Mouse (Mus musculus): Measurements from ENCODE around the gene Gm17660. TPM values are rescaled to one million over a fixed set of nuclear protein-coding genes. Genes with fewer than 3 reads are reported as not detected.

Gene Gm17660
- total and polyA plus RNA-seq, 2 experiments from 2014 or later = 1.1 TPM; not detected in 1

DNA sequence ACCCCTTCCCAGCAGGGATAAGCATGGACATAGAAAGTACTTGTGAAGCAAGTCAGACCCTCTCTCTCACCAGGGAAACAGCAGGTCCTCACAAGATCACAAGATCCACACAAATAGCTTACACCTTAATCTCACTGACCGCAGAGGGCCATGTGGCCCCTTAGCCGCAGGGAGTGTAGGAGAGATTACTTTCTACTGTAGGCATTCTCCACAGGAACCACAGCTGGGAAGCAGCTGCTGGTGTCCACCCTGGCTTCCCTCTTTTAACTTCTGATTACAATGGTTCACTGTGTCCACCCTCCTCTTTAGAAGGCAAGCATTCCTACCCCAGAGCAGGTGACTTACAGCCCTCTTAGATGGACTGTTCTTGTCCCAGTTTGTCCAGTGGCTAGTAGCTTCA lies 33.7 kb downstream of the Gm17660 start:
- 55% methylated on average over 2 of the region's 2 CpGs for WGBS
- Histone ChIP-seq H3K4me3 (ENCODE audit: low read depth, low read length) (no peak overlapping the region), H3K9me3 (ENCODE audit: low read length) (no peaks in the 10 kb centered on the region), H3K9ac (no peak overlapping the region), H3K27ac (ENCODE audit: low read depth, low read length) (no peak overlapping the region), H3K36me3 (ENCODE audit: insufficient read depth) (no peaks in the 10 kb centered on the region), H3K27me3 (ENCODE audit: insufficient read depth, low read length) (no peaks in the 10 kb centered on the region), H3K4me2 (ENCODE audit: low read depth) (no peak overlapping the region), H3K4me1 (ENCODE audit: insufficient read depth) (peaks cover 10% of the 10 kb centered on the region)
- ATAC-seq = no peak
- TF ChIP-seq CTCF (IDR thresholded peaks at IDR 0.05; ENCODE audit: low read depth) = no peak
- no peak for DNase-seq

DNA sequence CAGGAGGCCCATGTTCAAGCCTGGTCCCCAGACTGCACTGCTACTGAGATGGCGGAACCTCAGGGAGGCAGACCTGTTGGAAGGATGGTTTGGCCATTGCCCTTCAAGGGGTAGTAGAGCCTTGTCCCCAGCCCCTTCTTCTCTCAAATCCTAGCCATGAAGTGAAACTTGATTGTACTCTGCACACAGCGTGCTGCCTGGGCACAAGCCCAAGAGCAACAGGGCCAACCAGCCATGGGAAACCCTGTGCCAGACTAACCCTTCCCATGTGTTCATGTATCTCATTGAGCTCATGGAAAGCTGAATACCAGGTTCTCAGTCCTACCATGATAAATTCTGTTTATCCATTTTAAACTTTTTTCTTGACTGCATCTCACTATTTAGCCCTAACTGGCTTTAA lies 34.5 kb downstream of the Gm17660 start:
- H3K27me3 ChIP-seq (ENCODE audit: insufficient read depth, low read length) = no peaks in the 10 kb centered on the region
- DNase-seq = no peak
- H3K4me3 ChIP-seq (ENCODE audit: low read depth, low read length) = no peak overlapping the region
- H3K4me2 ChIP-seq (ENCODE audit: low read depth) = no peak overlapping the region
- no peak overlapping the region for H3K9ac ChIP-seq
- no peak for TF ChIP-seq CTCF (IDR thresholded peaks at IDR 0.05; ENCODE audit: low read depth)
- H3K36me3 ChIP-seq (ENCODE audit: insufficient read depth) = no peaks in the 10 kb centered on the region
- no peak overlapping the region for H3K27ac ChIP-seq (ENCODE audit: low read depth, low read length)
- ATAC-seq = no peak
- H3K4me1 ChIP-seq (ENCODE audit: insufficient read depth) = peaks cover 4% of the 10 kb centered on the region
- WGBS = 80% methylated on average over 2 of the region's 2 CpGs
- H3K9me3 ChIP-seq (ENCODE audit: low read length) = no peaks in the 10 kb centered on the region

DNA sequence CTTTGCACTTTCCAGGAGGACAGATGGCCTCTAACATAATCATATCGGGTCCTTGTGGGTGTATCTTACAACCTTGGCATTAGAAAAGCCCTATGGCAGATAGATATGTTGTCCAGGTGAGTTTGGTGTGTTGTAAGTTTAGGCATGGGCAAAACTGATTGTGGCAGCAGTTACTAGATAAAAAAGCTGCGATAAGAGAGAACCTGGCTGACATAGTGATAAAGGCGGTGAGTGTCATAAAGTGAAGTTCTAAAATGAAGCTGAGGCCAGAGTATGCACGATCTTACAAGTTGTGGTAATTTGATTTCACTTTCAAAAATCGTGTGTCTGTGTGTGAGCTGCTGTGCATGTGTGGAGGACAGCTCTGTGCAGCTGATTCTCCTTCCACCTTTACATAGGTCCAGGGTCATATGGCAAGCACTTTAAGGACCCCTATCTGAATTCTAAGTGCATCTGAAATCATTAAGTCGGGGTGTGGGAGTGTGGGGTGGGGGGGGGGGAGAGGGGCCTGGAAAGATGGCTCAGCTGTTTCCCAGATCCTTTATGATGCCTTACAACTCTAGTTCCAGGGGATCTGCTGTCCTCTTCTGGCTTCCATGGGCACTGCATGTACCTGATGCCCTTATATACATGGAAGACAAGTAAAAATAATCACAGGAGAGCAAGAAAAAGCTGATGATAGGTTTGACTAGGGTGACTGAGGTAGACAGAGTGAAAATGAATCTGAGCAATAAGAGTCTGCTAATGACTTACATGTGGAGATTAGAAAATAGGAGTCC lies 38.1 kb downstream of the Gm17660 start:
- Histone ChIP-seq H3K4me2 (ENCODE audit: low read depth) (no peak overlapping the region), H3K27ac (ENCODE audit: low read depth, low read length) (no peak overlapping the region), H3K9ac (no peak overlapping the region), H3K4me1 (ENCODE audit: insufficient read depth) (no peaks in the 10 kb centered on the region), H3K36me3 (ENCODE audit: insufficient read depth) (no peaks in the 10 kb centered on the region), H3K27me3 (ENCODE audit: insufficient read depth, low read length) (no peaks in the 10 kb centered on the region), H3K9me3 (ENCODE audit: low read length) (no peaks in the 10 kb centered on the region), H3K4me3 (ENCODE audit: low read depth, low read length) (no peak overlapping the region)
- TF ChIP-seq CTCF (IDR thresholded peaks at IDR 0.05; ENCODE audit: low read depth) = peak; percentile 76
- ATAC-seq (peak; percentile 55), DNase-seq (peak; percentile 41)
- WGBS = 73% methylated on average over 6 of the region's 6 CpGs

DNA sequence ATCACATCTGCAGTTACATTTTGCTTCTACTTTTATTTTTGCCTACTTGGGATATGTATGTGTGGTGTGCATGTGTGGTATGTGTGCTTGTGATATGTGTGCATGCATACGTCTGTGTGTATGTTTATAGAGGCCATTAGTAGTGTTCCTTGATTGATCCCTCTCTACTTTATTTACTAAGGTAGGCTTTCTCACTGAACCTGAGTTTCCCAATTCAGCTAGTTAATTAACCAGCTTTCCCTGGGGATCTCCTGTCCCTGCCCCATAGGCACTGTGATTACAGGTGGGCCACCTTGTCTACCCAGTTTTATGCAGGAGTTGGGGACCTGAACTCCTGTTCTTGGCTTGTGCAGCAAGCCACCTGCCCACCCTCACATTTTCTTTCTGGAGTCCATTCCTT lies 40.7 kb downstream of the Gm17660 start:
- Histone ChIP-seq H3K9me3 (ENCODE audit: low read length) (no peaks in the 10 kb centered on the region), H3K27me3 (ENCODE audit: insufficient read depth, low read length) (no peaks in the 10 kb centered on the region), H3K4me1 (ENCODE audit: insufficient read depth) (no peaks in the 10 kb centered on the region), H3K9ac (no peak overlapping the region), H3K4me3 (ENCODE audit: low read depth, low read length) (no peak overlapping the region), H3K36me3 (ENCODE audit: insufficient read depth) (no peaks in the 10 kb centered on the region), H3K27ac (ENCODE audit: low read depth, low read length) (no peak overlapping the region), H3K4me2 (ENCODE audit: low read depth) (no peak overlapping the region)
- ATAC-seq = no peak
- no peak for DNase-seq
- no peak for TF ChIP-seq CTCF (IDR thresholded peaks at IDR 0.05; ENCODE audit: low read depth)
- WGBS = 85% methylated on average over 1 of the region's 1 CpGs

DNA sequence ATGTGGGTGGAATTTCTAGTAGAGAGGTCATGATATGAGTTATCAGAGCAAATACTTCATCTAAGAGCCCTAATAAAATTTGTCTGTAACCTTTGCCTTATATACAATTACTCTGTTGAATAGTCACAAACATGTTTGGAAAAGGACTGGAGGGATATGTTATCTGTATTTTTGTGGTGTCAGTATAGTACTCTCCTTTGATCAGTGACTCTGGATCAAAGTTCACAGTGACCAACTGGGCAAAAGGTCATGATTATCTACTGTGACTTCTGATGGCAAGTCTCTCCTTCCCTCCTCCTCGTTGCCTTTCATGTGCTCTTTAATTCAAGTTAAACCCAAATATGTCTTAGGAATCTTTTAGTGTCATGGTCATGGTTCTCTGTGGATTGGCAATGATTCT lies 41.6 kb downstream of the Gm17660 start:
- 77% methylated on average over 1 of the region's 1 CpGs for WGBS
- no peak for DNase-seq
- no peak for ATAC-seq
- no peaks in the 10 kb centered on the region for H3K9me3 ChIP-seq (ENCODE audit: low read length)
- no peaks in the 10 kb centered on the region for H3K36me3 ChIP-seq (ENCODE audit: insufficient read depth)
- H3K27ac ChIP-seq (ENCODE audit: low read depth, low read length) = no peak overlapping the region
- H3K4me1 ChIP-seq (ENCODE audit: insufficient read depth) = no peaks in the 10 kb centered on the region
- TF ChIP-seq CTCF (IDR thresholded peaks at IDR 0.05; ENCODE audit: low read depth) = no peak
- H3K4me3 ChIP-seq (ENCODE audit: low read depth, low read length) = no peak overlapping the region
- H3K27me3 ChIP-seq (ENCODE audit: insufficient read depth, low read length) = no peaks in the 10 kb centered on the region
- H3K9ac ChIP-seq = no peak overlapping the region
- H3K4me2 ChIP-seq (ENCODE audit: low read depth) = no peak overlapping the region

DNA sequence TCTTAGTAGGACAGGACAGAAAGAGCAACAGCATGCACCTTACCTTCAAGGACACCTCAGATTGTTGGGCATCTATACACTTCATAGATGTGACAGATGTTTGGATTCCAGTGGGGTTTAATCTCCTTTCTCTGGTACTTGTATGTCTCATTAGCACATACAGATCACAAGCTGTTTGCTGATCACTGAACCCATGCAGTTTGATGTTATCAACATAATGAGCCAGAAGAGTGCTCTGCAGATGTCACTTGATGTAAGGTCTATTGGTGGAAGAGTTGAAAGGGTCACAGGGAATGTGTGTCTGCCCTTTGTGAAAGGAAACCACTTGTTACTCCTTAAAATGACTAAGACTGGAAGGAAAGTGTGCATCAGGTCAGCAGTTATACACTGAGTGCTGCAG lies 42.3 kb downstream of the Gm17660 start:
- DNase-seq (no peak), ATAC-seq (no peak)
- H3K27me3 ChIP-seq (ENCODE audit: insufficient read depth, low read length) = no peaks in the 10 kb centered on the region
- H3K27ac ChIP-seq (ENCODE audit: low read depth, low read length) = no peak overlapping the region
- no peaks in the 10 kb centered on the region for H3K36me3 ChIP-seq (ENCODE audit: insufficient read depth)
- H3K9me3 ChIP-seq (ENCODE audit: low read length) = no peaks in the 10 kb centered on the region
- no peak for TF ChIP-seq CTCF (IDR thresholded peaks at IDR 0.05; ENCODE audit: low read depth)
- H3K4me1 ChIP-seq (ENCODE audit: insufficient read depth) = no peaks in the 10 kb centered on the region
- H3K4me2 ChIP-seq (ENCODE audit: low read depth) = no peak overlapping the region
- H3K4me3 ChIP-seq (ENCODE audit: low read depth, low read length) = no peak overlapping the region
- no peak overlapping the region for H3K9ac ChIP-seq

DNA sequence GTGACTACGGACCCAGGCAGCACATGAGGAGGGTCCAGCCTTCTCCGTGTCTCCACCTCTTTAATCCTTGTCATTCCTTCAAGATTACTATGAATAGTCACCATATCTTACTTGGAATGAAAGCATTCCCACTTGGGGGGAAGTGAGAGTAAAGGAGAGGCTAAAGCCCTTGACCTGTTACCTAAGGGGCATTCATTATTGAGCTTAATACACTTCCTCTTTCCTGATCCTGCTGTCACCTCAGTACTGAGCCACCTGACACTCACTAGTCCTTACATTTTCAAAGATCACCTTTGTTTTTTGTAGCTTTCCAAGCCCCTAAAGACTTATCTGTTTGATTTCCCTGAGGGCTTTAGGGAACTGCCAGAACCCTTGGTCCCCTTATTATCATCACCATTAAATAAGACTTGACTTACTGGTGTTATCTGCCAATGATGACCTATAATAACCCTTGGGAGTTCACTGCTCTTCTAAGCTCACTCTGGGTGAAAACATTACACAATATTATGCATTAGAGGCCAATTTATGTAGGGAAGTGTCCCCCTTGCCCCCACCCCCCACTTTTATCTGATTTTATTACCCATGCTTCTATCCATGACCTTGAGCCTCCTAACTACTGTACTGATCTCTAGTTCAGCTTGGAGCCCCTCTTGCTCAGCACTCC lies 44.8 kb downstream of the Gm17660 start:
- ATAC-seq (no peak), DNase-seq (no peak)
- no peak overlapping the region for H3K27ac ChIP-seq (ENCODE audit: low read depth, low read length)
- TF ChIP-seq CTCF (IDR thresholded peaks at IDR 0.05; ENCODE audit: low read depth) = no peak
- no peak overlapping the region for H3K4me3 ChIP-seq (ENCODE audit: low read depth, low read length)
- H3K9ac ChIP-seq = no peak overlapping the region
- H3K27me3 ChIP-seq (ENCODE audit: insufficient read depth, low read length) = no peaks in the 10 kb centered on the region
- 86% methylated on average over 2 of the region's 2 CpGs for WGBS
- no peak overlapping the region for H3K4me2 ChIP-seq (ENCODE audit: low read depth)
- H3K9me3 ChIP-seq (ENCODE audit: low read length) = no peaks in the 10 kb centered on the region
- H3K36me3 ChIP-seq (ENCODE audit: insufficient read depth) = no peaks in the 10 kb centered on the region
- no peaks in the 10 kb centered on the region for H3K4me1 ChIP-seq (ENCODE audit: insufficient read depth)

Data from forebrain, postnatal 0 days (tissue).